Mouse (Mus musculus) forebrain, postnatal 0 days (tissue): ENCODE results near the gene Hmbs. TPM values are rescaled to one million over a fixed set of nuclear protein-coding genes. Genes with fewer than 3 reads are reported as not detected.

Source experiments
- ATAC-seq: fragments of 200-750 bp; cut with Nextera tagmentation; 2 replicates; pipeline ENCODE4 v1.8.0; 2017; ENCODE audit warnings: mild to moderate bottlenecking, moderate library complexity
- DNase-seq: peaks from one replicate; pipeline ENCODE4 v3.0.0-alpha.2; 2015
- H3K27ac ChIP-seq: fragments of 300-500 bp; sonication (generic); 2 replicates; pipeline ENCODE4 v1.5.1; 2014; ENCODE audit warnings: low read depth, mild to moderate bottlenecking, antibody characterized with exemption, low read length, moderate library complexity, mixed read lengths
- H3K27me3 ChIP-seq: fragments of 300-500 bp; sonication (generic); 2 replicates; pipeline ENCODE4 v1.6.1; 2014; ENCODE audit warnings: mild to moderate bottlenecking, low read length, mixed read lengths; ENCODE audit not compliant: insufficient read depth
- H3K36me3 ChIP-seq: fragments of 300-500 bp; sonication (generic); 2 replicates; pipeline ENCODE4 v1.6.1; 2014; ENCODE audit warnings: mild to moderate bottlenecking, moderate library complexity; ENCODE audit not compliant: insufficient read depth
- H3K4me1 ChIP-seq: fragments of 300-500 bp; sonication (generic); 2 replicates; pipeline ENCODE4 v1.6.1; 2014; ENCODE audit warnings: antibody characterized with exemption; ENCODE audit not compliant: insufficient read depth
- H3K4me2 ChIP-seq: fragments of 300-500 bp; sonication (generic); 2 replicates; pipeline ENCODE4 v1.6.1; 2014; ENCODE audit warnings: low read depth, mild to moderate bottlenecking, moderate library complexity
- H3K4me3 ChIP-seq: fragments of 300-500 bp; sonication (generic); 2 replicates; pipeline ENCODE4 v1.5.1; 2014; ENCODE audit warnings: low read depth, low read length, mixed read lengths
- H3K9ac ChIP-seq: fragments of 300-500 bp; sonication (generic); 2 replicates; pipeline ENCODE4 v1.6.1; 2014; ENCODE audit warnings: mild to moderate bottlenecking
- H3K9me3 ChIP-seq: fragments of 300-500 bp; sonication (generic); 2 replicates; pipeline ENCODE4 v1.6.1; 2016; ENCODE audit warnings: low read length
- CTCF ChIP-seq: sonication (generic); IDR thresholded peaks from 2 replicates; pipeline ENCODE4 v1.5.1; 2016; ENCODE audit warnings: antibody characterized with exemption, control low read depth, low read depth
- WGBS: fragments of 180-500 bp; shearing (Covaris S2); extraction: QIAGEN DNeasy Blood & Tissue Kit; methylation state at CpG from one replicate; pipeline ENCODE4 v1.1.7; 2014; 5-methylcytosine and 5-hydroxymethylcytosine counted together
- polyA plus RNA-seq: library from polyadenylated mRNA; unstranded; fragments of >200 nt; fragmentation: Nextera tagmentation; extraction: Ambion mirVana; gene quantifications from 2 replicates; pipeline ENCODE4 v1.2.1, GENCODE M21; 2015
- total RNA-seq: library from RNA; depleted of rRNA; stranded (reverse); fragments of >200 nt; gene quantifications from 2 replicates; pipeline ENCODE4 v1.2.3, GENCODE M21; 2014

Gene Hmbs
- total and polyA plus RNA-seq, 2 experiments from 2014 or later: 38.1 to 53.3 TPM

DNA sequence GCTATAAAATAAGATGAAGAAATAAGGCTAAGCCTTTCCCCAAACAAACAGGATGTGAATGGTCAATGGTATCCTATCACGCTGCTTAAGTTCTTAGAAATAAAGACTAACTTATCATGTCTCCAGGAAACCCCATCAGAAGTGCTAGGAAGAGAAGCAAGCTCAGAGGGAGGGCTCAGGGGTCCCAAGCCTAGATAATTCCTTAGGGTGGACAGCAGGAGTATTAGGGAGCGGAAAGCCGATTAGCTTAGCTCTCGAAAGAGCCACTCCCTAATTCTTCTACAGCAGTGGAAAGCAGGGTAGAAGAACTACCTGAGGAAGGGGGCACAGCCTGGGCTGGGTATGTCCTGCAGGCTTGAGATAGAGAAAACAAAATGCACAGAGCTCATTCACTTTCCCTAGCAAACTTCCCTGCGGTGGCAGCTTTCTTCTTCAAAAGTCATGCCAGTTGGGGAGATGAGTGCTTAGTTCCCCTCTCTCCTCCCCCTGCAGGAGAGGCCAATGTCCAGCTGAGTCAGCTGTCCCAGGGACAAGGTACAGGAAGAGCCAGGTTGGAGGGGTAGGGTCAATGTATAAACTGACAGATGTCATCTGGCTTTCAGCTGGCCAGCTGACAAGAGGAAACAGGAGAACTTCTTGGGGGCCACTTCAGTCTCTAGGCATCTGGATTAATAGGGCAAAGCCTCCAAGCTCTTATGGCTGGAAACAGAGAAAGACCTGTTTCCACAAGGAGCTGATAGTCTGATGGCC is 25.8 kb downstream of the Hmbs start:
- 48% methylated on average over 5 of the region's 5 CpGs for WGBS
- Histone ChIP-seq H3K27ac (no peak overlapping the region), H3K4me1 (peaks cover 19% of the 10 kb centered on the region), H3K36me3 (peaks cover 30% of the 10 kb centered on the region), H3K4me3 (peak overlapping the region; percentile 91), H3K9ac (peak overlapping the region; percentile 87), H3K27me3 (no peaks in the 10 kb centered on the region), H3K9me3 (no peaks in the 10 kb centered on the region), H3K4me2 (peak overlapping the region; percentile 71)
- no peak for TF ChIP-seq CTCF
- DNase-seq (no peak), ATAC-seq (no peak)

DNA sequence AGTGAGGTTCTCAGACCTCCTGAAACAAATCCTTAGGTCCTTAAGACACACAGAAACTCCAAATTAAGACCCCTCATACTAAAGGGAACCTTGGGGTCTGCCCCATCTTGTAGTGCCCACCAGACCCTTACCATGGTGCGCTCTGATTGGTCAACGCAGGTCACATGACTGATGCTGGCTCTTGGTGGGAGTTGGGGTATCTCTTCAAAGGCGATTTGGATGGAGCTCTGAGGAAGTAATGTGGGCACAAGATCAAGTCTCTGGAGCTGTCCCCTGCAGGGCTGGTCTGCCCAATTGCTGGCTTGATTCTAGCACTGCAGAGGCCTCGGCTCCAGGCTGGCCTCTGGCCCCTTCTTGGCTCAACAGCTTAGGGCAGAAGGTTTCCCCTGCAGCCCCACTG is 26.6 kb downstream of the Hmbs start:
- no peak for TF ChIP-seq CTCF
- Histone ChIP-seq H3K4me3 (no peak overlapping the region), H3K4me2 (0 out of 2 replicates have a peak overlapping the region, but pooled peaks have one; percentile 10), H3K27me3 (no peaks in the 10 kb centered on the region), H3K9me3 (no peaks in the 10 kb centered on the region), H3K27ac (no peak overlapping the region), H3K9ac (peak overlapping the region; percentile 87; the same call in 1 of the 2 replicates), H3K36me3 (peaks cover 35% of the 10 kb centered on the region), H3K4me1 (peaks cover 19% of the 10 kb centered on the region)
- 66% methylated on average over 4 of the region's 4 CpGs for WGBS
- DNase-seq (no peak), ATAC-seq (no peak)

DNA sequence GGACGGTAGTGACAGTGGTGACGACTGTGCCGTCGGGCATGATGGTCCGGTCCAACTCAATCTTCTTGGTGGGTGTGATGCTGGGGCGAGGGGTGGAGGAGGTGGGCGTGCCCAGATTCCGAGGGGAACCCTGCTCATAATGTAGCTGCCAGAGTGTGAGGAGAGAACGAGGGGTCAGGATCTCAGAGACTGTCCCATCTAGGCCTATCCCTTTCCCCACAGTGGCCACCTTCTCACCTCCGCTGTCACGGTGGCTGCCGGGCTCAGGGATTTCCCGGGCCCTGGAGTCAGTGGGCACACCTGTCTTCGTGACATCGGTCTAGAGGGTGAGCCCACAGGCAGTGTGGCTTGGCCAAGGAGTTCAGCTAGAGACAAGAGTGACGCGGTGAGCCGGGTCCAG is 29.1 kb downstream of the Hmbs start:
- no peak for DNase-seq
- TF ChIP-seq CTCF: no peak
- Histone ChIP-seq H3K4me3 (no peak overlapping the region), H3K4me2 (no peak overlapping the region), H3K27ac (no peak overlapping the region), H3K9me3 (no peaks in the 10 kb centered on the region), H3K4me1 (peaks cover 19% of the 10 kb centered on the region), H3K9ac (no peak overlapping the region), H3K27me3 (no peaks in the 10 kb centered on the region), H3K36me3 (peaks cover 54% of the 10 kb centered on the region)
- ATAC-seq: no peak
- 96% methylated on average over 18 of the region's 18 CpGs for WGBS

DNA sequence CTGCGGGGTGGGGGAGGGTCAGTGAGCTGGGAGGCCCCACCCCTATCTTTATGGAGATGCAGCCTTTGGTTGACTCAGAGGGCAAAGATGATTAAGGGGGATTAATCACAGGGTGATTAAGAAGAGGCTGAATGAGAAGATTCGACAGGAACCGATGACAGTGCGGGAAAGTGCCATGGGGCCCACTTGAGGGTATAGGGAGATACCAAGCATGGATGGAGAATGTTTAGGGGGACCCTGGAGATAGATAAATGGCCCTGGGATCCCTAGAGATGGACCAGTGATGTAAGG is 29.8 kb downstream of the Hmbs start:
- peaks cover 54% of the 10 kb centered on the region for H3K36me3 ChIP-seq
- H3K27me3 ChIP-seq: no peaks in the 10 kb centered on the region
- H3K4me1 ChIP-seq: peaks cover 19% of the 10 kb centered on the region
- ATAC-seq (no peak), DNase-seq (no peak)
- TF ChIP-seq CTCF: no peak
- H3K4me3 ChIP-seq: no peak overlapping the region
- H3K4me2 ChIP-seq: no peak overlapping the region
- H3K9ac ChIP-seq: no peak overlapping the region
- H3K27ac ChIP-seq: no peak overlapping the region
- WGBS: 51% methylated on average over 4 of the region's 4 CpGs
- no peaks in the 10 kb centered on the region for H3K9me3 ChIP-seq

DNA sequence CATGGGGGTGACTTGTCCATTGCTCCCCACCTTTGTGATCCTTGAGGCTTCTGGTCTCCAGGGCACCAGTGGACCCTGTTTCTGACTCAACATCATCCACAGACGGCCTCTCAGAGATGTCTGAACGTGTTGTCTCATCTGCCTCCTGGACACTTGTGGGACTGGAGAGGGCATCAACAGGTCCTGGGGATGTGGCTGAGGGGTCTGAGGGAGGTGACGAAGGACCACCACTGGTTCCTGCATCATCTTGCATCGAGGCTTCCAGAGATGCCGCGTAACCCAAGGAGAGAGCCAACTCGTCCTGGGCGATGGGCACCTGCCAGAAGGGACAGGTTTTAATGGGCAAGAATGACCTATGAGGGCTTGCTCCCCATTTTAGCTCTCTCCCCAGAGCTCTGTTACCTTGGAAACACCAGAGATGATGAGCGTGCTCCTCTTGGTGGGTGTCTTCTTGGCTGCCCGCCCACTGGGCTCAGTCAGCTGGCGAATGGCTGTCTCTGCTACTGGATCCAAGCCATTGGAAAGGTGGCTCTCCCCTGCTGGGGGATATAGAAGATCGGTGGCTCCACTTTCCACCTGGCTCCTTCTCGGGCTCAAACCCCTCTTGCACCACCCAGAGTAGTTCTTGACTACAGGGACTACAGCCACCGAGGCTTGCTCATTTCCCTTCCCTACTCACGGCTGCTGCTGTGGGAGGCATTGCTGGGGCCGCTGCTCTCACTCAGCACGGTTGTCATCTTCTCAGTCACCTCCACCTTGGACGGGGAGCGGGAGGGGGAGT is 30.4 kb downstream of the Hmbs start:
- no peaks in the 10 kb centered on the region for H3K9me3 ChIP-seq
- 64% methylated on average over 19 of the region's 19 CpGs for WGBS
- no peak overlapping the region for H3K27ac ChIP-seq
- peaks cover 54% of the 10 kb centered on the region for H3K36me3 ChIP-seq
- H3K4me3 ChIP-seq: no peak overlapping the region
- no peak overlapping the region for H3K4me2 ChIP-seq
- no peak for TF ChIP-seq CTCF
- H3K4me1 ChIP-seq: peaks cover 13% of the 10 kb centered on the region
- ATAC-seq (no peak), DNase-seq (peak; percentile 37)
- H3K27me3 ChIP-seq: no peaks in the 10 kb centered on the region
- H3K9ac ChIP-seq: no peak overlapping the region

DNA sequence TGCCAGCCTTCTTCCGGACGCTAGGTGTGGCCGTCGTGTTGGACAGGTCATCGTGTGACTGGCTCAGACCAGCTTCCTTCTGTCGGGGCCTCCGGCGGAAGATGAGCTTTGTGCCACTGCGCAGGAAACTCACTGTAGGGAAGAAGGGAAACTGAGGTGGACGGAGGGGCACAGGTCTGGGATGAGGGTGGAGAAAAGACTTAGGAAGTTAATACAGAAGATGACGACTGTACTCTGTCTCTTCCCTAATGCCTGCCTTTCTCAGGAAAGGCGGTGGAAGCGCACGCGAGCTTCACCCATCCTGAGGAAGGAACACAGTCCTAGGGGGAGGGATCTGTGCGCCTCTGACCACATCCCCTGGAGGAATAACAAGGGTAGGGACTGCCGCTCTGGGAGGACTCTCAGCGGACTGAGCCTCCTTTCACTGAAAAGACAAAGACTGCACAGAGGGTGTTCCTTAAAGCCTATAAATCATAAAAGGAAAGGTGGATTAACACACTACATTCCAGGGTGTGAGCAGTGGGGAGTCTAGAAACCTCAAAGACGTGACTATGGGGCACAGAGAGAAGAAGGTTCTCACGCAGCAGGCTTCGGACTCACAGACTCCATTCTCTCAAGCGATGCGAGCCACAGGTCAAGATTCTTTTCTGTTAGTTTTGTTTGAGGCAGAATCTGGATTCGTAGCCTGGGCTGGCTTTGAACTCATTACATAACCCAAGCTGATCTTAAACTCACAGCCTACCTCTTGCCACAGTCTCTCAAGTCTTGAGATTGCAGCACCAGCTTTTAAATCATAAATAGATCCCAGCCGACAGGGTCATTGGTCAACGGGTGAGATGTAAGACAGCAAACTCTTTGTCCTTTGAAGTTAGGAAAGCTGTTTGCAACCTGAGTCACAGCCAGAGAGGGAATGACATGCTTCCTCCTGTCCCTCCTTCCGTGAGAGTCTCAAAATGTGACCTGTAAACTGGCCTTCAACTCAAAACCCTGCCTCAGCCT is 32.6 kb downstream of the Hmbs start:
- ATAC-seq (peak; percentile 36; the same call in 1 of the 2 replicates), DNase-seq (no peak)
- H3K4me3 ChIP-seq: no peak overlapping the region
- H3K9me3 ChIP-seq: no peaks in the 10 kb centered on the region
- no peaks in the 10 kb centered on the region for H3K27me3 ChIP-seq
- H3K36me3 ChIP-seq: peaks cover 54% of the 10 kb centered on the region
- TF ChIP-seq CTCF: 0 out of 2 replicates have a peak, but pooled peaks have one; percentile 8
- no peaks in the 10 kb centered on the region for H3K4me1 ChIP-seq
- 12% methylated on average over 27 of the region's 27 CpGs for WGBS
- no peak overlapping the region for H3K27ac ChIP-seq
- H3K4me2 ChIP-seq: no peak overlapping the region
- no peak overlapping the region for H3K9ac ChIP-seq
